Mouse (Mus musculus) left cerebral cortex, postnatal 14 days (tissue): Measurements from ENCODE around the gene Serpinb13. TPM values are rescaled to one million over a fixed set of nuclear protein-coding genes. Genes with fewer than 3 reads are reported as not detected.
"Not testable (repeated sequence)": the region's sequence is repeated elsewhere in the genome, so short reads cannot be mapped to it uniquely, and the experiment has no call there.

Experiments used
- DNase-seq, 2 experiments: peaks; one replicate each; pipeline ENCODE4 v3.0.0; 2021 to 2022; ENCODE audit warnings: low spot score in 2 of 2, mixed read lengths in 1 of 2
- intact Hi-C: fragments of 180-260 bp; cut with DNase I; formaldehyde crosslinking; loops from one replicate; pipeline ENCODE4 v1.15.1; 2025
- long read RNA-seq, 2 experiments: library from polyadenylated mRNA; stranded (forward); transcript quantifications; one replicate each; pipeline ENCODE4 v2.0.0; 2021
- total RNA-seq, 2 experiments: library from RNA; stranded (reverse); gene quantifications; 2 replicates each; pipeline ENCODE4 v1.2.3; 2021

Serpinb13 gene
- total RNA-seq = not detected
- long read RNA-seq, experiment 1 = 0 reads
- long read RNA-seq, experiment 2 = 0 reads

DNA sequence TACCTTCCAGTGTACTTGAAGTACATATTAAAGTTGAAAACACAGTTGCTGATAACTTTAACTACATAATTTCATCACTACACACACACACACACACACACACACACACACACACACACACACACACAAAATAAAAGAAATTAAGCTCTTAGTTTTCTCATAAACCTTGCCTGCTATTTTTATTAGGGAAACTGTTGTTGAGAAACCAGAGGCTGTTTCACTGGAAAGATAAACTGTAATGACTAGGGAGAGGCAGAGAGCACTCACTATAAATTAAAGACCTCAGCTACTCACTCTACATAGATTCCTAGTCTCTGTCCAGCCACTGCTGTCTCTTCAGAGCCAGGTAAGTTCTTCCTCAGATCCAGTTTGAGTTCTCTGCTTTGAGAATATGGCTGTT is at the start of gene Serpinb13:
TSS of gene Serpinb13 (plus strand) at position 301 of the 400 bp plus-strand sequence.
- intact Hi-C loops = no loop called here
- no peak for DNase-seq

- intact Hi-C loops = no loop called here
- peak in 1 of 2 experiments; percentile 2 for DNase-seq
These were observed 48.8 kb upstream of the Serpinb13 start for GRCm38 (mm10) chr1:106931954-106932353.

DNA sequence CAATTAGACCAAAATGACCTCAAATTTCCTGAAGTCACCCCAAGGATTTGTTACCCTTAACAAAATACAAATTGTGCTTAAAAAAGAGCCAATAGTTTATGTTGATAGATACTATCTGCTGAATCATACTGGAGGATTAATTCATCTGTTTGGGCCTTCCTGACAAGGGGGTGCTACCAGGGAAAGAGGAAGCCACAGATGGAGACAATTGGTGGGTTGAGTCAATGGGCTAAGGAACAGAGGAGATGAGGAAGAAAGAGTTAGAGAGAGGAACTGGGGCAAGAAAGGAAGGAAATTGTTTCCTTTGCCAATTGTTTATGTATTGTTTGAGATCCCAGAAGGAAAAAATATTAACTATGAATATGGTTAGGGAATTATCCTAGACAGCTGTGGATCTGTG is 47.1 kb upstream of the Serpinb13 start:
- DNase-seq = no peak
- intact Hi-C loops = no loop called here

DNA sequence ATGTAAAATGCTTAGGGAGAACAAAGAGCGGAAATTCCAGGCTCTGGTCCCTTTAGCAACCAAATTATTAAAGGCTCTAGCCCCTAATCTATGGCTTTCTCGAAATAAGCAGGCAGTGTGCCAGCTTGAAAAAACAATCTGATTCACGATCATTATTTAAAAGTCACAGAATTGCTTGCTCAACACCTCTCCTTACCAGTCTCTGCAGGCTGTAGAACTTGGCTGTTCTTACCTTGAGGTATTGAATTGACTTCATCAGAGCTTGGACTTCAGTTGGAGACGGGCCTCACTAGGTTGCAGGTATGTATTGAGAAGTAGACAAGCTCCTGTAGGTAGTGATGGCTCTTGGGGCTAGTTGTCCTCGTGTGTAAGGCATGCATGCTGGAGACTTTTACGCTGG is 46.5 kb upstream of the Serpinb13 start, which contains the start of gene Serpinb12:
TSS of gene Serpinb12 (plus strand) at position 185 of the 400 bp plus-strand sequence.
- no peak for DNase-seq
- intact Hi-C loops = no loop called here

DNA sequence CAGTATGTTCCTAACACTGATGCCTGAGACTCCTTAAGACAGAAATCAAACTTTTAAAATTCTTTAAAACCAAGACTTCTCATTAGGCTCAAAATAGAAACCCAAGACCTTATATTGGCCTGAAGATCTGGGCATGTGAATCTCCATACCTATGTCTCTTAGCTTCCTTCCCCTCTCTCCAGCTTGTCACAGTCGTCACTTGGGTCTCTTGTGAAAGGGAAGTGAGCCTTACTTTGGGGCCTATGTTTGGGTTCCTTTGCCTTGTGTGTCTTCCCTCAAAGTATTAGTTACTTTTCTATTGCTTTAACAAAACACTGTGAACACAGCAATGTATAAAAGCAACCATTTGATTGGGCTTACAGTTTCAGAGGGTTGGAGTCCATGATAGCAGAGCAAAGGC is 33.6 kb upstream of the Serpinb13 start:
- DNase-seq = no peak
- intact Hi-C loops = no loop called here

- no peak for DNase-seq
- intact Hi-C loops = no loop called here
These were observed 20.8 kb upstream of the Serpinb13 start for GRCm38 (mm10) chr1:106959981-106960380.

GRCm38 (mm10) chr1:106961023-106961422 is 19.8 kb upstream of the Serpinb13 start:
- DNase-seq = peak; percentile 16 to 23
- intact Hi-C loops = no loop called here

GRCm38 (mm10) chr1:106983092-106983491 is 2.3 kb downstream of the Serpinb13 start:
- no peak for DNase-seq
- intact Hi-C loops = no loop called here

- intact Hi-C loops = no loop called here
- DNase-seq = no peak
These were observed 3.1 kb downstream of the Serpinb13 start for GRCm38 (mm10) chr1:106983865-106984264.

DNA sequence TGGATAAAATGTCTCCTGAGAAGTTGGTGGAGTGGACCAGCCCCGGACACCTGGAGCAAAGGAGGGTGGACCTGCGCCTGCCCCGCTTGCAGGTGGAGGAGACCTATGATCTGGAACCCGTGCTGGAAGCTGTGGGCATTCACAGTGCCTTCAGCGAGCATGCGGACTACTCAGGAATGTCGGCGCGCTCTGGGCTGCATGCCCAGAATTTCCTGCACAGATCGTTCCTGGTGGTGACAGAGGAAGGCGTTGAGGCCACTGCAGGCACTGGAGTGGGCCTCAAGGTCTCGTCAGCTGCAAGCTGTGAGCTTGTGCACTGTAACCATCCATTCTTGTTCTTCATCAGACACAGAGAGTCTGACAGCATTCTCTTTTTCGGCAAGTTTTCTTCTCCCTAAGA is 19.6 kb downstream of the Serpinb13 start:
- intact Hi-C loops = no loop called here
- no peak for DNase-seq

DNA sequence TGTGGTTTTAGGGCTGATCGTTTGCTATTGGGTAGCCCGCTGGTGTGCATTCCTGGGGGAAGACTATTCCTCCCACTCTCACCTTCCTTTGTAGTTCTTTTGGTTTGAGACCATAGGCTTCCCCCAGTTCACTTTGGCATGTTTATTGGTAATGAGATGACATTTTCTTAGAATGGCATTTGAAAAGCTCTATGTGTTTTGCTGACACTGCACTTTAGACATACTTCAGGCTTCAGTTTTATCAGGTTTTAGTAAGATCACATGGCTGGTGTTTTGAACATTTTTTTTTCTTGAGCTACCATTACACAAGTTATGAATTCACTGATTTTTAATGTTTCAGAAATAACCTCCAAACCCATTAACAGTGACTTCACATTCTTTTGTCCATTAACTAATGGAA is 21.0 kb downstream of the Serpinb13 start:
- intact Hi-C loops = no loop called here
- no peak for DNase-seq

GRCm38 (mm10) chr1:107006316-107006715 is 25.5 kb downstream of the Serpinb13 start:
- intact Hi-C loops = no loop called here
- no peak for DNase-seq

- DNase-seq = peak; percentile 26 to 54
These were observed 33.7 kb downstream of the Serpinb13 start for GRCm38 (mm10) chr1:107014530-107014929.

DNA sequence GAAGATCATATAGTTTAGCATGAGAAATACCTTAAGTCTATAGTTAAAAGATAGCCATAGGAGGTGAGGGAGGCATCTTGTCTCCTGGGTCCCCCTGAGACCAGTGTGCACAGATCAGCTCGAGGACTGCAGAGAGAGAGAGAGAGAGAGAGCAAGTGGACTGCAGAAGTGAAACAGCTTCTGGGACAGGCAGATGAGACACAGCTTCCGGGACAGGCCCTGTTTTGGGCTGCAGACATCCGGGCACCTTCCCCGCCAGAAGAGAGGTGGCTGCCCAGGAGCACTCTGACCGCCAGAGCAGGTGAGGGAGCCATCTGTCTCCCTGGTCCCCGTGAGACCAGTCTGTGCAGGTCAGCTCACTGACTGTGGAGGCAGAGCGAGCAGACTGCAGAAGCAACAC is 34.4 kb downstream of the Serpinb13 start:
- no peak for DNase-seq
- intact Hi-C loops = loop anchor here (5.0 kb wide), 1 partner anchor 547 kb away; no protein-coding TSS in a partner anchor

More at GRCm38 (mm10) chr1:107014530-107014929, 33.7 kb downstream of the Serpinb13 start:
- intact Hi-C loops = loop anchor here (5.0 kb wide), 1 partner anchor 468 kb away; no protein-coding TSS in a partner anchor

DNA sequence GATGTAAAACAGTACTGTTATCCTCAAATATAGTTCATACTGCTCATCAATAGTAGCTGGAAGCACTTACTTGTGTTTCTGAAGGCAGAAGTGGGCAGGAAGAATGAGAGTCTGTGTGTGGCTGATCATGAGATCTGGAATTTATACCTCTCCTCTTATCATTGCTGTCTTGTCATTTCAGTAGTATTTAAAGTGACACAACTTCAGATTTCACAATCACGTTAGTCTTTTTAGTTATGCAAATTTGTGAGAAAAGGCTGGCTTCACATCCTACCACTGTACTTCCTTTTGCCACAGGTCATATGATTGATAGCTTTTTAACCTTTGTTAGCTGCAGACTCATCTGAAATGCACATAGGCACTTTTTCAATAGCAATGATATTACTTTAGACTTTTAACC is 45.1 kb downstream of the Serpinb13 start:
- intact Hi-C loops = no loop called here
- DNase-seq = no peak

GRCm38 (mm10) chr1:107034236-107034635 is 53.5 kb downstream of the Serpinb13 start:
- intact Hi-C loops = not testable (repeated sequence)
- peak; percentile 31 to 76 for DNase-seq

Other genes starting within 250 kb of the Serpinb13 start
- 10 to 100 TPM; 24.0 to 24.8 TPM for gene Kdsr, start 221.3 kb upstream of the Serpinb13 start, total RNA-seq
- gene Vps4b, start 184.3 kb upstream of the Serpinb13 start, total RNA-seq = 10 to 100 TPM; 47.1 to 50.1 TPM
- gene Serpinb5, start 119.8 kb upstream of the Serpinb13 start, total RNA-seq = not detected
- not detected for gene Serpinb12, start 46.5 kb upstream of the Serpinb13 start, total RNA-seq
- gene Serpinb3a, start 71.3 kb downstream of the Serpinb13 start, total RNA-seq = not detected
- gene Serpinb3d, start 102.5 kb downstream of the Serpinb13 start, total RNA-seq = not detected